Mouse (Mus musculus): ENCODE data around the gene Lcn2. TPM values are rescaled to one million over a fixed set of nuclear protein-coding genes. Genes with fewer than 3 reads are reported as not detected.

Gene Lcn2
- polyA plus RNA-seq, 1 experiment, result 2.4 TPM

GRCm38 (mm10) chr2:32415801-32416200, 27.7 kb upstream of the Lcn2 start:
- H3K4me1 ChIP-seq (ENCODE audit: control insufficient read depth, insufficient read depth, low read length), result no peaks in the 10 kb centered on the region; the same call in 1 of the 2 replicates
- no peak overlapping the region for H3K4me3 ChIP-seq (ENCODE audit: insufficient read depth, low read length)
- no peak overlapping the region for H3K27ac ChIP-seq (ENCODE audit: insufficient read depth, low read depth, low read length)
- TF ChIP-seq POLR2A (IDR thresholded peaks at IDR 0.05; ENCODE audit: borderline replicate concordance, low read depth, low read length) (no peak), CTCF (IDR thresholded peaks at IDR 0.05; ENCODE audit: low read depth, low read length) (no peak)

DNA sequence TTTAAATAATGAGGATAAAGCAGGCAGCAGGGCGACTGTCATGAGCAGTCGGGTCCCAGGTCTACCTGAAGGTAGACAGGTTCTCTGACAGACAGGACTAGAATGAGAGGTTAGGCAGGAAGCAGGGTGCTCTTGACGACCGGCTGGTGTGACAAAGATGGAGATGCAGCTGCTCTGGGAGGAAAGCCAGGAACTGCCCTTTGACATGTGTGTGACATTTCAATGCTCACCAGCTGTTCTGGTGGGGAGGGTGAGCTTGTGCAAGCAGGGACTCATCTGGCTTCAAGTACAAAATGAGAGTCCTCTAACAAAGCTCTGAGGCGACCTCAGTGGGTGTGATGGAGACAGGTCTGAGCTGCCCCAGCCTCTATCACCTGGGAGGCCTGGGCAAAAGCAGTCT, 25.9 kb upstream of the Lcn2 start:
- no peak overlapping the region for H3K27ac ChIP-seq (ENCODE audit: insufficient read depth, low read depth, low read length)
- H3K4me1 ChIP-seq (ENCODE audit: control insufficient read depth, insufficient read depth, low read length), result no peaks in the 10 kb centered on the region
- TF ChIP-seq CTCF (IDR thresholded peaks at IDR 0.05; ENCODE audit: low read depth, low read length) (no peak), POLR2A (IDR thresholded peaks at IDR 0.05; ENCODE audit: borderline replicate concordance, low read depth, low read length) (no peak)
- H3K4me3 ChIP-seq (ENCODE audit: insufficient read depth, low read length), result no peak overlapping the region

GRCm38 (mm10) chr2:32412742-32413531, 24.9 kb upstream of the Lcn2 start:
- Histone ChIP-seq H3K4me1 (ENCODE audit: control insufficient read depth, insufficient read depth, low read length) (no peaks in the 10 kb centered on the region), H3K4me3 (ENCODE audit: insufficient read depth, low read length) (no peak overlapping the region), H3K27ac (ENCODE audit: insufficient read depth, low read depth, low read length) (no peak overlapping the region)
- no peak for TF ChIP-seq POLR2A (IDR thresholded peaks at IDR 0.05; ENCODE audit: borderline replicate concordance, low read depth, low read length)
- no peak for TF ChIP-seq CTCF (IDR thresholded peaks at IDR 0.05; ENCODE audit: low read depth, low read length)

- H3K4me3 ChIP-seq (ENCODE audit: insufficient read depth, low read length), result no peak overlapping the region
- no peak for TF ChIP-seq POLR2A (IDR thresholded peaks at IDR 0.05; ENCODE audit: borderline replicate concordance, low read depth, low read length)
- no peak for TF ChIP-seq CTCF (IDR thresholded peaks at IDR 0.05; ENCODE audit: low read depth, low read length)
- no peak overlapping the region for H3K27ac ChIP-seq (ENCODE audit: insufficient read depth, low read depth, low read length)
- H3K4me1 ChIP-seq (ENCODE audit: control insufficient read depth, insufficient read depth, low read length), result no peaks in the 10 kb centered on the region
Observed at GRCm38 (mm10) chr2:32411407-32411806, 23.4 kb upstream of the Lcn2 start.

DNA sequence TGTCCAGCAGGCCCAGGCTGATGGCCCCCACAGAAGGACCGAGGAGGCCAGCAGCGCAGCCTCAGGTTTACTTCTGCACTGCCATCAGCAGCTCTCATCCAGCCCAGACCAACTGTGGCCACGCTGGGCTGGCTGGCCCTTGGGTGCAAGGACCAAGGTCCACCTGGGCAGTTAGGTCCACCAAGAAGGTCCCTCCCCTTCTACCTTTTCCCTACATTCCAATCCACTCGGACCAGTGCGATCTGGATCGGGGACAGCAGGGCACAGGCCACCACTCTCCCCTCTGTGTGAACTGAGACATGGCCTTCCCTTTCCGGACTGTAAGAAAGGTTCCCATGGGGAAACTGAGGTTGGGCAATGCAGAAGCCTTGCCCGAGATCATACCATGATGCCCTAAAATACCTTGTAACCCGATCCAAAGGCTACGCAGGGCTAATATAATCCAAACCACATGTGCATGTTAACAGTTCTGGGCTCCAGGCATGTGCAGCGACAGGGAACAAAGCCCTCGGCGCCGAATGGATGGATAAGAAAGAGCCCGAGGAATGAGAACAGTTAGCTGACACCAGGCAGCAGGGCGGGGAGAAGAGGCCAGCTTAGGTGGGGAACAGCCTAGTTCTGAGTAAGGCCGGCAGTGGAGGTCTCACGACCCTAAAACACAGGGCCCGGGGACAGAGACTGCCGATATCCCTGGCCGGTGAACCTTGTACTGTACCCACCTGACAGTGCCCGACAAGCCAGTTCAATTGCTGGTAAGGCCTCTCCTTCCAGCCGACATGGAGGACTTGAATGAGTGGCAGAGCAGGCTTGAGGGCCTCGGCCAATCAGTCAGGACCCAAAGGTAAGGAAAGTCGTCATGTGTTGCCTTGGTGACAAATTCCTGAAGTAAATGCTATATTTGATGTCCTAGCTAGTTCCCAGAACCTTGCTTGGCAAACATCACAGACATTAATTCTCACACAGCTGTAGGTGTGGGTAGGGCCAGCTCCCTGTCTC, 20.7 kb upstream of the Lcn2 start:
- no peak for TF ChIP-seq POLR2A (IDR thresholded peaks at IDR 0.05; ENCODE audit: borderline replicate concordance, low read depth, low read length)
- Histone ChIP-seq H3K4me1 (ENCODE audit: control insufficient read depth, insufficient read depth, low read length) (no peaks in the 10 kb centered on the region), H3K4me3 (ENCODE audit: insufficient read depth, low read length) (no peak overlapping the region), H3K27ac (ENCODE audit: insufficient read depth, low read depth, low read length) (no peak overlapping the region)

DNA sequence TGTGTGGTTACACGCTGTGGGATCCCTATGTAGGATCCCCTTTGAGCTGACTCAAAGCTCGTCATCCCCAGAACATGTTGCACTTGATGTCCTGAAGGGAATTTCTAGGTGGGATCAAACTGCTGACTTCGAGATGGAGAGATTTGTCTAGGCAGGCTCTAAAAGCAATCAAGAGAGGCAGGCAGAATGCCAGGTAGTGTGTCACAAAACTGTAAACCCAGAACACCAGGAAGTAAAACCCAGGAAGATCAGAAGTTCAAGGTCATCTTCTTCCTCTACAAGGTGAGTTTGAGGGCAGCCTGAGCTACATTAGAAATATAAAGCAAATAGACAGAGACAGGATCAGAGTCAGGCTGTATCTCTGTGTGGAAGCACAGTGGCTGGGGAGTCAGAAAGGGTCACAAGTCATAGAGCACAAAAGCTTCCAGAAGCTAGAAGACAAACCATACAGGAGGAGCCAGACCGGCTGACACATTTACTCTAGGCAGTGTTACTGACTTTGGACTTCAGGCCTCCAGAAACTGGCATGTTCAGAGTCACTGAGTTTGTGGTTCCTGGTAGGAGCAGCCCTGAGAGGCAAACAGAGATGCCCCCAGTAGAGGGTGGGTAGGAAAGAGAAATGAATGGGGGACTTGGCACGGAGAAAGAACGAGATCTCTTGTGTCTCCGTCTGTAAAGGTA, 19.2 kb upstream of the Lcn2 start:
- TF ChIP-seq CTCF (IDR thresholded peaks at IDR 0.05; ENCODE audit: low read depth, low read length) (no peak), POLR2A (IDR thresholded peaks at IDR 0.05; ENCODE audit: borderline replicate concordance, low read depth, low read length) (no peak)
- Histone ChIP-seq H3K4me3 (ENCODE audit: insufficient read depth, low read length) (no peak overlapping the region), H3K4me1 (ENCODE audit: control insufficient read depth, insufficient read depth, low read length) (no peaks in the 10 kb centered on the region), H3K27ac (ENCODE audit: insufficient read depth, low read depth, low read length) (no peak overlapping the region)

DNA sequence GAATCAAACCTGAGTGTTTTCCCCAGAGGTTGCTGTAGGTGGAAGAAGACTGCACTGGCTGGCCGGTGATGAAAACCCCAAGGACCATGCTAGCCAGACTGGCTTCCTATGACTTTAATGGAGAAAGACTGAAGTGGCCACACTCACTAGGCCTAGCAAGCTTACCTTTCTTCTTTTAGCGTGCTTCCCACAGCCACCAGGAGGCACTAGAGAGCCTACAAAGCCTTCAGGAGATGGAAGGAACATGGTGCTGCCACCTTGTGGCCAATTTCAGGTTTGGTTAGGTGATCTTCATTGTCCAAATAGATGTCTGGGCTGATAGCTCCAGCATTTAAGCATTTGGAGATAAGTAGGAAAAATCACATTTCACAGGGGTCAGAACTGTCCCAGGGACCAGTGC, 16.6 kb upstream of the Lcn2 start:
- TF ChIP-seq POLR2A (IDR thresholded peaks at IDR 0.05; ENCODE audit: borderline replicate concordance, low read depth, low read length), result no peak
- peak; percentile 100 for TF ChIP-seq CTCF (IDR thresholded peaks at IDR 0.05; ENCODE audit: low read depth, low read length)
- Histone ChIP-seq H3K27ac (ENCODE audit: insufficient read depth, low read depth, low read length) (no peak overlapping the region), H3K4me3 (ENCODE audit: insufficient read depth, low read length) (no peak overlapping the region), H3K4me1 (ENCODE audit: control insufficient read depth, insufficient read depth, low read length) (no peaks in the 10 kb centered on the region)

GRCm38 (mm10) chr2:32396695-32397094, 8.6 kb upstream of the Lcn2 start:
- H3K4me1 ChIP-seq (ENCODE audit: control insufficient read depth, insufficient read depth, low read length), result peaks cover 4% of the 10 kb centered on the region; the same call in 1 of the 2 replicates
- H3K27ac ChIP-seq (ENCODE audit: insufficient read depth, low read depth, low read length), result peak overlapping the region; percentile 89
- no peak for TF ChIP-seq CTCF (IDR thresholded peaks at IDR 0.05; ENCODE audit: low read depth, low read length)
- no peak for TF ChIP-seq POLR2A (IDR thresholded peaks at IDR 0.05; ENCODE audit: borderline replicate concordance, low read depth, low read length)
- peak overlapping the region; percentile 85 for H3K4me3 ChIP-seq (ENCODE audit: insufficient read depth, low read length)

GRCm38 (mm10) chr2:32395946-32396621, 8.0 kb upstream of the Lcn2 start:
- Histone ChIP-seq H3K4me1 (ENCODE audit: control insufficient read depth, insufficient read depth, low read length) (peaks cover 4% of the 10 kb centered on the region; the same call in 1 of the 2 replicates), H3K4me3 (ENCODE audit: insufficient read depth, low read length) (peak overlapping the region; percentile 85), H3K27ac (ENCODE audit: insufficient read depth, low read depth, low read length) (peak overlapping the region; percentile 89)
- TF ChIP-seq CTCF (IDR thresholded peaks at IDR 0.05; ENCODE audit: low read depth, low read length), result no peak
- TF ChIP-seq POLR2A (IDR thresholded peaks at IDR 0.05; ENCODE audit: borderline replicate concordance, low read depth, low read length), result no peak

Data from bone marrow macrophage, adult 2 months (primary cell).